Mouse (Mus musculus): ENCODE measurements at regions not wholly inside any gene's neighbourhood (a gene's known extent, or its start where the extent isn't known, plus 50 kb on each side); places are given as distances from the start of the nearest gene placed in this dataset.

GRCm38 (mm10) chr1:183633810-183634209, 215.8 kb downstream of the Hhipl2 start:
- no peak for TF ChIP-seq JUND (IDR thresholded peaks at IDR 0.05; ENCODE audit: low read depth, low read length)
- TF ChIP-seq CHD2 (IDR thresholded peaks at IDR 0.05; ENCODE audit: low read length), result no peak
- no peak for TF ChIP-seq POLR2A (IDR thresholded peaks at IDR 0.05; ENCODE audit: control insufficient read depth in 1 of 2, insufficient read depth in 1 of 2, low read depth in 1 of 2, low read length in 2 of 2, poor library complexity in 1 of 2)
- no peak for TF ChIP-seq NELFE (IDR thresholded peaks at IDR 0.05; ENCODE audit: low read depth, low read length)
- TF ChIP-seq GABPA (IDR thresholded peaks at IDR 0.05; ENCODE audit: low read depth, low read length), result no peak
- no peak for TF ChIP-seq EP300 (IDR thresholded peaks at IDR 0.05; ENCODE audit: low read depth in 1 of 2, low read length in 2 of 2)
- no peak for TF ChIP-seq ELF1 (IDR thresholded peaks at IDR 0.05; ENCODE audit: low read depth, low read length)
- no peak for TF ChIP-seq UBTF (IDR thresholded peaks at IDR 0.05; ENCODE audit: borderline replicate concordance, insufficient read depth, low read depth, low read length)
- no peak for TF ChIP-seq CTCF (IDR thresholded peaks at IDR 0.05 in 2 of 3, conservative IDR thresholded peaks at IDR 0.05 in 1 of 3; ENCODE audit: control insufficient read depth in 1 of 3, insufficient read depth in 1 of 3, low read depth in 2 of 3, low read length in 3 of 3, poor library complexity in 1 of 3, severe bottlenecking in 1 of 3)

Measured in MEL (cell line).